Mouse (Mus musculus) ES-E14 (cell line): Measurements from ENCODE around the gene Gm45208.

Experiments used
- CHD2 ChIP-seq: IDR thresholded peaks from 2 replicates; pipeline ENCODE4 v1.6.1; 2014; ENCODE audit warnings: mild to moderate bottlenecking, low read depth, low read length, inconsistent platforms
- HCFC1 ChIP-seq: IDR thresholded peaks from 2 replicates; pipeline ENCODE4 v1.6.1; 2012; ENCODE audit warnings: low read length, inconsistent platforms, borderline replicate concordance; ENCODE audit not compliant: insufficient read depth
- MAFK ChIP-seq: IDR thresholded peaks from 2 replicates; pipeline ENCODE4 v1.6.1; 2014; ENCODE audit warnings: mild to moderate bottlenecking, low read depth, low read length, inconsistent platforms; ENCODE audit not compliant: insufficient read depth
- ZC3H11A ChIP-seq: IDR thresholded peaks from 2 replicates; pipeline ENCODE4 v1.6.1; 2012; ENCODE audit warnings: low read depth, mild to moderate bottlenecking, inconsistent platforms, low read length, borderline replicate concordance

DNA sequence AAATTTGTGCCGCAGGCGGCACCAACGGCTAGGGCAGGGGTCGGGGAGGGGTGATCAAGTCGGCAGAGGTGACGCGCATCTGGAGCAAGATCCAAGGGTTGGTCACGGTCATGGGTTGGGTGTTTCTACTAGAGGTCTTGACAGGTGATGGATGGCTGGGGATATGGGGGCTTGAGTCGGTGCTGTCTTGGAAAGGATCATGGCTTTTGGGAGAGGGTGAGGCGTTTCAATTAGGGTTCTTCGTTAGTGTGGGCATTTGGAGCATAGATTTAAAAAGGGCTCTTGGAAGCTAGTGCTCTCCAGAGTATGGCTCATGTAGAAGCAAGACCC, 202 bp downstream of the Gm45208 start:
- TF ChIP-seq MAFK (no peak), HCFC1 (no peak), ZC3H11A (no peak), CHD2 (no peak)
